Mouse (Mus musculus) cerebellum, adult 2 months (tissue): ENCODE measurements around the gene Il22ra1. TPM values are rescaled to one million over a fixed set of nuclear protein-coding genes. Genes with fewer than 3 reads are reported as not detected.

Experiments
- DNase-seq, 2 experiments: peaks; one replicate each; pipeline ENCODE4 v3.0.0; 2021
- H3K27ac ChIP-seq: fragments of 200-500 bp; 2 replicates; pipeline ENCODE4 v1.5.1; 2012; ENCODE audit warnings: low read length, control low read depth, inconsistent platforms; ENCODE audit not compliant: insufficient read depth
- H3K27me3 ChIP-seq: fragments of 200-500 bp; 2 replicates; pipeline ENCODE4 v1.6.1; 2012; ENCODE audit warnings: inconsistent platforms, mild to moderate bottlenecking, low read length, moderate library complexity; ENCODE audit not compliant: control insufficient read depth, insufficient read depth
- H3K4me1 ChIP-seq: fragments of 200-500 bp; 2 replicates; pipeline ENCODE4 v1.6.1; 2011; ENCODE audit warnings: low read length; ENCODE audit not compliant: control insufficient read depth, insufficient read depth
- H3K4me3 ChIP-seq: fragments of 200-500 bp; replicated peaks from 2 replicates; pipeline ENCODE3; 2011; ENCODE audit warnings: mild to moderate bottlenecking, low read depth, low read length, control low read depth; ENCODE audit not compliant: insufficient read depth
- CTCF ChIP-seq: fragments of 200-500 bp; IDR thresholded peaks from 2 replicates; pipeline ENCODE4 v1.5.1; 2011; ENCODE audit warnings: low read depth, mild to moderate bottlenecking, control low read depth, low read length, moderate library complexity, borderline replicate concordance; ENCODE audit not compliant: insufficient read depth
- POLR2A ChIP-seq: fragments of 200-500 bp; IDR thresholded peaks from 2 replicates; pipeline ENCODE4 v1.6.1; 2011; ENCODE audit warnings: low read length, control low read depth, borderline replicate concordance; ENCODE audit not compliant: insufficient read depth
- WGBS: fragments of 180-500 bp; shearing (Covaris S2); methylation state at CpG from one replicate; pipeline ENCODE4 v1.1.7; 2018; 5-methylcytosine and 5-hydroxymethylcytosine counted together
- polyA plus RNA-seq: library from polyadenylated mRNA; depleted of rRNA; stranded (reverse); fragments of >200 nt; gene quantifications from 2 replicates; pipeline ENCODE4 v1.2.3, GENCODE M21; 2012

Il22ra1 gene
- polyA plus RNA-seq, 1 experiment, result not detected

DNA sequence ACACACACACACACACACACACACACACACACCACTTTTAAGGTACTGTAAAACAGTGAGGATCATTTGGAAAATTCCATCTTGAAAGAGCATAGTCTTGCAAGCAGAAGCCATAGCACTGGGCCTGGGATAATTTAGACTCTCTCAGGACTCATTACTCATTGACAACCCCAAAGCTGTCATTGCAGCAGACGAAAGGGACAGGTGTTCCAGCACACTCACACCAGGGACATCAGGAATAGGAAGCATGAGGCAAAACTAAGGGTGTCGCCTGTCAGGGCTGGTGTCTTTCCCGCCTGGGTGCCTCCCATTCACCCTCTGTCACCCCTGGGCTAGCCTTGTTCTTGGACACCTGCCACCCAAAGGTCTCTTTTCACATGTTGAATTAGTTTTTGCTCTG lies 8.9 kb downstream of the Il22ra1 start:
- TF ChIP-seq POLR2A (no peak), CTCF (no peak)
- H3K4me3 ChIP-seq, result no peak overlapping the region
- H3K4me1 ChIP-seq, result peaks cover 6% of the 10 kb centered on the region
- no peak for DNase-seq
- H3K27me3 ChIP-seq, result no peaks in the 10 kb centered on the region
- no peak overlapping the region for H3K27ac ChIP-seq
- WGBS, result 88% methylated on average over 3 of the region's 3 CpGs

DNA sequence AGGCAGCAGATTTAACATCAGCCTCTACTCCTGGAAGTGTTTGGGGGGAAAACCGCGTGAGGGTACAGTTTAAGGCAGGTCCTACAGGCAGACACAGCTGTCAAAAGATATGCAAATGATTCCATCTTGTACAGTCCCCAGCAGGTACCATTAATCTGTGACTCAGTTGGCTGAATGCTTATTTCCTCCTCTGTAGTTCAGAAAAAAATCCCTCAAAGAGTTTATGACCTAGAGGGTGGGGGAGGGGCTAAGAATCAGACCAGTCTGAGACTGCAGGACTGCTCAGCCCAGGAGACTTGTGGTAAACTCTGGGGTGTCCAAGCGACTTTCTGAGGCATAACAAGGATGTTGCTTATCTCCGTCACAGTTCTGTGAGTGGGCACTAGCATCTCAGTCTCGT lies 10.3 kb downstream of the Il22ra1 start:
- no peak for TF ChIP-seq CTCF
- TF ChIP-seq POLR2A, result no peak
- DNase-seq, result no peak
- H3K4me3 ChIP-seq, result no peak overlapping the region
- no peak overlapping the region for H3K27ac ChIP-seq
- H3K27me3 ChIP-seq, result no peaks in the 10 kb centered on the region
- H3K4me1 ChIP-seq, result peaks cover 6% of the 10 kb centered on the region
- 83% methylated on average over 5 of the region's 5 CpGs for WGBS

DNA sequence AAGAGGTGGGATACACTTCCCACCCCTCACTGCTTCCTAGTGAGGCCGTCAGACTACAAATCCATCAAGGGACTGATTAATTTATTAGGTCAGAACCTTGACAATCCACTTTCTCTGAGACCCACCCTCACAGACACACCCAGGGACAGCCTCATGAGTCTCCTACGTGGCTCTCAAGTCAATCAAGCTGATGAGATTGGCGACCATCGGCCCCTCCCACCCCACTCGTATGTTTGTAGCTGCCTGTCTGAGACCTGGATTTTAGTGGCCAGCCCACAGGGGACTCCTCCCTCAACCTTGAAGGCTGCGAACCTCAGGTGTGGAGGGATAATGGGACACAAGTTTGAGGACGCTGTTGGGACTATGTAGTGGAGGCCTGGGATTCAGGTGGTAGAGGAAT lies 11.2 kb downstream of the Il22ra1 start:
- Histone ChIP-seq H3K4me1 (peaks cover 6% of the 10 kb centered on the region), H3K27me3 (no peaks in the 10 kb centered on the region), H3K4me3 (no peak overlapping the region), H3K27ac (no peak overlapping the region)
- DNase-seq, result no peak
- 84% methylated on average over 7 of the region's 7 CpGs for WGBS
- TF ChIP-seq POLR2A (no peak), CTCF (no peak)

DNA sequence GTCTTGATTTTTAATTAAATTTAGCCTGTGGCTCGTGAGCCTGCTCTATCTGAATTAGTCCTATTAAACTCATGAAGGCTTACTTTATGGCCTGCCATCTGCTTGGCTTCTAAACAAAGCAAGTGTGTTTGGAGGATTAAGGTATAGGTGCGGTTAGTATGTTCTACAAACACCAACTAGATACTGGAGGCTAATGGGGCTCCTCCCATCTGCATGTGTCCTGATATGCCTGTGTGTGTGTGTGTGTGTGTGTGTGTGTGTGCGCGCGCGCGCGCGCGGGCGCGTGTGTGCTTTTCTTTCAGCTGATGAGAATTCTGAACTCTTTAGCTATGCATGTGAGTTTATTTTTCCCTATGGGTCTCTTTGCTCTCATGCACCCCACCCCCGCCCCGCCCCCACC lies 11.7 kb downstream of the Il22ra1 start:
- H3K4me1 ChIP-seq, result peaks cover 6% of the 10 kb centered on the region
- DNase-seq, result no peak
- no peak overlapping the region for H3K27ac ChIP-seq
- TF ChIP-seq POLR2A, result no peak
- TF ChIP-seq CTCF, result no peak
- H3K27me3 ChIP-seq, result no peaks in the 10 kb centered on the region
- 93% methylated on average over 14 of the region's 14 CpGs for WGBS
- H3K4me3 ChIP-seq, result no peak overlapping the region

DNA sequence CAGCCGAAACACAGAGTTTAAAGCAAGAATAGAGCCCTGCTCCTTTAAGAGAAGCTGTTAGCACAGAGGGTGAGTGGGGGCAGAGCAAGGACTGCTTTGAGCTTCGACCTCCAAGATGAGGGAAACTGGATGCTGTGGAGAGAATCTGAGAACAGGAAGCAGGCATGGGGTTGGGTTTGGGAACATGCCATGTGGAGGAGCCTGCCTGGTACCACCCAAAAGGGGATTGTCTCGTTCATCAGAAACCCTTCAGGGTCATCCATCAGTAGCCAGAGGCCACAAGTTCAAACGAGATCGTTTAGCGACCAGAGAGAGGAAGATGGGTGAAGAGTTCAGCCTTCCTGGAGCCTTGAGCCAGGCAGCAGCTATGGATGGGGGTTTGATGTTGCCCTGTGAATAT lies 15.5 kb downstream of the Il22ra1 start:
- H3K4me1 ChIP-seq, result no peaks in the 10 kb centered on the region
- no peak overlapping the region for H3K4me3 ChIP-seq
- H3K27me3 ChIP-seq, result no peaks in the 10 kb centered on the region
- TF ChIP-seq POLR2A, result no peak
- TF ChIP-seq CTCF, result no peak
- DNase-seq, result no peak
- WGBS, result 55% methylated on average over 6 of the region's 6 CpGs
- no peak overlapping the region for H3K27ac ChIP-seq

DNA sequence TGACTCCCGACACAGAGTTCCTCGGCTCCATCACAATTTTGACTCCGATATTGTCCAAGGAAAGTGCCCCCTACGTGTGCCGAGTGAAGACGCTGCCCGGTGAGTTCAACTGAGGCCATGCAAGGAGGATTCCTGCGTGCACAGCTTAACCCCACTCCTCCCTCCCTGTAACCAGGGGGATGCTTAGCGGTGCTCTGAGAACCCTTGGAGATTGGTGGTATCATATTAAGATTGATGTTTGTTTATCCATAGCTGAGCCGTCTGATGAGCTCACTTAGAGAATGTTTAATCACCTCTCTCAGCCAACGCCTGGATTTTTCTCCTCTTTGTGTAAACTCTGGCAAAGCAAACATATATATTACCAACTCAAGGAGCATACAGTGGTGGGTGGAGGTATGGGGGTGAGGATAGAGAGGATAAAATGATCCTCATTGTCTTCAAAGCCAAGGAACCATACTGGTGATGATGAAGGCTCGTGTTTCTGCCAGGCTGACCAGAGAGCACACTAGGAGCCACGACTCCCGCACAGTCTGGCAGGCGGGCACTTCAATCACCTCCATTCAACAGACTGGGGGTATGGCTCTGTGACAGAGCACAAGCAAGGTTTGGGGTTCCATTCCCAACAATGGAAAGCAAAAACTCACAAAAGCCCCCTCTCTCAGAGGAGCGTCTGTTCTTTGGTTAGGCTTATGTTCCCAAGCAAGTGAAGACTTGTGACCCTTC lies 16.9 kb downstream of the Il22ra1 start:
- DNase-seq, result no peak
- TF ChIP-seq POLR2A, result no peak
- TF ChIP-seq CTCF, result no peak
- 47% methylated on average over 16 of the region's 16 CpGs for WGBS
- no peaks in the 10 kb centered on the region for H3K27me3 ChIP-seq
- no peak overlapping the region for H3K27ac ChIP-seq
- H3K4me1 ChIP-seq, result no peaks in the 10 kb centered on the region
- H3K4me3 ChIP-seq, result no peak overlapping the region

DNA sequence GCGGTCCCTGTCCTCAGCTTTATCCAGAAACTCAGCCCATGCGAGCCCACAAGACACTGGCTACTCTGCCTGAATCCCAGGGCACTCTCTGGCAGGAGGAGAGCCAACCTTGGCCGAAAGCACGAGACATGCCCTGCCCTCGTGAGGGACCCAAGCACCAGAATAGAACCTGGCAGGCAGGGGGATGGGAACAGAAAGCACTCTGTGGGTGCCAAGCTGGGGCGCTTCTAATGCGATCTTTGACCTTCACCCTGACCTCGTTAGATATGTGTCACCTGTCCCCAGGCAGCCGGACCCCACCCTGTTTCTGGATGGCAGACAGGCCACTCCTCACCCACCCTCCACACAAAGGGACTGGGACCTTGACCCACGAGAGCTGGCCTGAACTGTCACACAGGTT lies 17.6 kb downstream of the Il22ra1 start:
- Histone ChIP-seq H3K4me3 (no peak overlapping the region), H3K27ac (no peak overlapping the region), H3K4me1 (no peaks in the 10 kb centered on the region), H3K27me3 (no peaks in the 10 kb centered on the region)
- TF ChIP-seq CTCF, result no peak
- no peak for TF ChIP-seq POLR2A
- WGBS, result 69% methylated on average over 10 of the region's 10 CpGs
- DNase-seq, result no peak

DNA sequence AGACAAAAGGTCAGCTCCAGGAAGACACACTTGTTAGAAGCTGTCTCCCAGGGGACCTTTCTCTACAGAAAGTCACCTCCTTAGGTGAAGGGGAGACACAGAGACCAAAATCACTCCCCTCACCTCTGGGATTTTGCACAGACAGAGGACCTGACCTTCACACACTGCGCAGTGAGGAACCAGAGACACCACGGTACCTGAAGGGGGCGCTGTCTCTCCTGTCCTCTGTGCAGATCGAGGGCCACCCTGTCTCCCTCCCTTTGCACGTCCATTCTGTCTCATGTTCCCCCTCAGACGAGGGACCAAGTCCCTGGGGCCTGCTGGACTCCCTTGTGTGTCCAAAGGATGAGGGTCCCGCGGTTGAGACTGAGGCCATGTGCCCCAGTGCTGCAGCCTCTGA lies 22.9 kb downstream of the Il22ra1 start:
- Histone ChIP-seq H3K27ac (no peak overlapping the region), H3K4me3 (no peak overlapping the region), H3K27me3 (no peaks in the 10 kb centered on the region), H3K4me1 (no peaks in the 10 kb centered on the region)
- DNase-seq, result no peak
- no peak for TF ChIP-seq CTCF
- TF ChIP-seq POLR2A, result no peak
- WGBS, result 74% methylated on average over 8 of the region's 8 CpGs
